Mouse (Mus musculus) CH12.LX (cell line): ENCODE results near the gene Ogfod2. TPM values are rescaled to one million over a fixed set of nuclear protein-coding genes. Genes with fewer than 3 reads are reported as not detected.

Experiments
- DNase-seq: peaks from one replicate; pipeline ENCODE4 v3.0.0-alpha.2; 2013; ENCODE audit errors: extremely low read depth
- H3K27ac ChIP-seq: 2 replicates; pipeline ENCODE4 v1.5.1; 2012; ENCODE audit warnings: low read depth, mild to moderate bottlenecking, control low read depth, moderate library complexity; ENCODE audit not compliant: insufficient read depth
- H3K27me3 ChIP-seq: replicated peaks from 2 replicates; pipeline ENCODE3; 2012; ENCODE audit warnings: inconsistent platforms
- H3K36me3 ChIP-seq, 2 experiments: replicated peaks in 1 of 2; 2 replicates each; pipeline versions ENCODE3 to v1.6.1; 2012; ENCODE audit warnings: inconsistent platforms in 1 of 2, low read length in 1 of 2, mild to moderate bottlenecking in 1 of 2, mixed read lengths in 1 of 2, moderate library complexity in 1 of 2; ENCODE audit not compliant: control insufficient read depth in 1 of 2, insufficient read depth in 1 of 2
- H3K4me1 ChIP-seq, 2 experiments: 2 replicates each; pipeline ENCODE4 v1.6.1; 2012; ENCODE audit warnings: inconsistent platforms in 1 of 2, moderate library complexity in 1 of 2; ENCODE audit not compliant: insufficient read depth in 2 of 2, control insufficient read depth in 1 of 2
- H3K4me2 ChIP-seq: 2 replicates; pipeline ENCODE4 v1.6.1; 2012; ENCODE audit warnings: low read depth, mild to moderate bottlenecking, control low read depth; ENCODE audit not compliant: poor library complexity, insufficient read depth, severe bottlenecking
- H3K4me3 ChIP-seq, 3 experiments: fragments of 150-350 bp in 1 of 3; sonication (generic) in 1 of 3; replicated peaks in 1 of 3; 2 replicates each; pipeline versions ENCODE3 to v1.5.1; 2011 to 2012; ENCODE audit warnings: low read depth in 2 of 3, low read length in 2 of 3, mild to moderate bottlenecking in 2 of 3, moderate library complexity in 2 of 3, control low read depth in 1 of 3, improper control_type of control experiment in 1 of 3, inconsistent platforms in 1 of 3, mixed read lengths in 1 of 3; ENCODE audit not compliant: poor library complexity in 1 of 3
- H3K79me2 ChIP-seq: replicated peaks from 2 replicates; pipeline ENCODE4 v1.6.1; 2012; ENCODE audit warnings: mild to moderate bottlenecking, moderate library complexity; ENCODE audit not compliant: control insufficient read depth, poor library complexity, insufficient read depth, severe bottlenecking; ENCODE audit errors: extremely low read depth
- H3K9ac ChIP-seq: 2 replicates; pipeline ENCODE4 v1.6.1; 2012; ENCODE audit warnings: low read depth, mild to moderate bottlenecking, control low read depth, moderate library complexity; ENCODE audit not compliant: insufficient read depth
- H3K9me3 ChIP-seq: replicated peaks from 2 replicates; pipeline ENCODE3; 2012; ENCODE audit warnings: low read length, inconsistent platforms, mixed read lengths
- CHD2 ChIP-seq: IDR thresholded peaks from 2 replicates; pipeline ENCODE4 v1.6.1; 2011; ENCODE audit warnings: low read length, improper control_type of control experiment
- CTCF ChIP-seq, 2 experiments: IDR thresholded peaks in 1 of 2; conservative IDR thresholded peaks in 1 of 2; 2 replicates each; pipeline ENCODE4 v1.5.1; 2011 to 2012; ENCODE audit warnings: low read depth in 2 of 2, low read length in 2 of 2, improper control_type of control experiment in 1 of 2, inconsistent platforms in 1 of 2, mild to moderate bottlenecking in 1 of 2, moderate library complexity in 1 of 2
- EP300 ChIP-seq: IDR thresholded peaks from 2 replicates; pipeline ENCODE4 v1.6.1; 2011; ENCODE audit warnings: low read length, improper control_type of control experiment
- GABPA ChIP-seq: IDR thresholded peaks from 2 replicates; pipeline ENCODE4 v1.6.1; 2012; ENCODE audit warnings: low read depth, low read length, improper control_type of control experiment, inconsistent platforms; ENCODE audit not compliant: insufficient replicate concordance
- IRF4 ChIP-seq: IDR thresholded peaks from 2 replicates; pipeline ENCODE4 v1.6.1; 2014; ENCODE audit warnings: low read depth, mild to moderate bottlenecking, inconsistent platforms, low read length, improper control_type of control experiment
- JUND ChIP-seq: conservative IDR thresholded peaks from 2 replicates; pipeline ENCODE4 v1.6.1; 2011; ENCODE audit warnings: low read depth, low read length, improper control_type of control experiment
- KAT2A ChIP-seq: IDR thresholded peaks from 2 replicates; pipeline ENCODE4 v1.6.1; 2012; ENCODE audit warnings: low read length, improper control_type of control experiment, inconsistent platforms; ENCODE audit not compliant: insufficient replicate concordance
- MAZ ChIP-seq: IDR thresholded peaks from 2 replicates; pipeline ENCODE4 v1.6.1; 2012; ENCODE audit warnings: low read depth, mild to moderate bottlenecking, inconsistent platforms, low read length, improper control_type of control experiment, moderate library complexity
- MEF2A ChIP-seq: IDR thresholded peaks from 2 replicates; pipeline ENCODE4 v1.6.1; 2014; ENCODE audit warnings: low read depth, mild to moderate bottlenecking, inconsistent platforms, low read length, improper control_type of control experiment, borderline replicate concordance
- MXI1 ChIP-seq: IDR thresholded peaks from 2 replicates; pipeline ENCODE4 v1.6.1; 2011; ENCODE audit warnings: mild to moderate bottlenecking, low read depth, low read length, improper control_type of control experiment
- NRF1 ChIP-seq: IDR thresholded peaks from 2 replicates; pipeline ENCODE4 v1.6.1; 2014; ENCODE audit warnings: low read depth, mild to moderate bottlenecking, inconsistent platforms, low read length, improper control_type of control experiment, moderate library complexity
- SIN3A ChIP-seq: IDR thresholded peaks from 2 replicates; pipeline ENCODE4 v1.6.1; 2012; ENCODE audit warnings: low read length, improper control_type of control experiment, inconsistent platforms
- SMC3 ChIP-seq: IDR thresholded peaks from 2 replicates; pipeline ENCODE4 v1.6.1; 2011; ENCODE audit warnings: low read depth, low read length, improper control_type of control experiment
- TCF12 ChIP-seq: IDR thresholded peaks from 2 replicates; pipeline ENCODE4 v1.6.1; 2014; ENCODE audit warnings: low read depth, mild to moderate bottlenecking, inconsistent platforms, low read length, improper control_type of control experiment
- UBTF ChIP-seq: IDR thresholded peaks from 2 replicates; pipeline ENCODE4 v1.6.1; 2012; ENCODE audit warnings: low read depth, mild to moderate bottlenecking, inconsistent platforms, low read length, improper control_type of control experiment, moderate library complexity
- USF1 ChIP-seq: IDR thresholded peaks from 2 replicates; pipeline ENCODE4 v1.6.1; 2014; ENCODE audit warnings: low read depth, mild to moderate bottlenecking, inconsistent platforms, low read length, improper control_type of control experiment
- USF2 ChIP-seq: conservative IDR thresholded peaks from 2 replicates; pipeline ENCODE4 v1.6.1; 2011; ENCODE audit warnings: low read depth, low read length, improper control_type of control experiment
- ZC3H11A ChIP-seq: IDR thresholded peaks from 2 replicates; pipeline ENCODE4 v1.6.1; 2012; ENCODE audit warnings: low read depth, mild to moderate bottlenecking, inconsistent platforms, low read length, improper control_type of control experiment
- ZKSCAN1 ChIP-seq: IDR thresholded peaks from 2 replicates; pipeline ENCODE4 v1.6.1; 2012; ENCODE audit warnings: low read depth, inconsistent platforms, low read length, improper control_type of control experiment, borderline replicate concordance
- ZMIZ1 ChIP-seq: IDR thresholded peaks from 2 replicates; pipeline ENCODE4 v1.6.1; 2012; ENCODE audit warnings: low read depth, mild to moderate bottlenecking, inconsistent platforms, low read length, improper control_type of control experiment
- dilution Hi-C: fragments of 300-500 bp; cut with MboI; formaldehyde crosslinking; loops from 2 replicates; pipeline ENCODE4 v1.14.3; 2020; ENCODE audit warnings: low sequenced_read_pairs; ENCODE audit not compliant: extremely low pct_unique_long_range_greater_than_20kb, extremely low pct_ligation_motif_present
- in situ Hi-C: fragments of 300-500 bp; cut with MboI; formaldehyde crosslinking; loops from 3 replicates; pipeline ENCODE4 v1.14.3; 2019; ENCODE audit warnings: low sequenced_read_pairs, low pct_ligation_motif_present, low pct_unique_long_range_greater_than_20kb, mixed read lengths
- polyA plus RNA-seq: library from polyadenylated mRNA; unstranded; fragments of >175 nt; gene quantifications from 2 replicates; pipeline ENCODE4 v1.2.1, GENCODE M21; 2012; ENCODE audit warnings: low read depth; ENCODE audit not compliant: insufficient read length
- total RNA-seq, 2 experiments: library from RNA; depleted of rRNA; stranded (reverse); fragments of 300-350 nt in 1 of 2; fragments of >200 nt in 1 of 2; gene quantifications; 2 replicates each; pipeline ENCODE4 v1.2.3; 2012 to 2014

The Ogfod2 gene
- total and polyA plus RNA-seq, 3 experiments, result 19.3 to 25.5 (median 24.0) TPM

DNA sequence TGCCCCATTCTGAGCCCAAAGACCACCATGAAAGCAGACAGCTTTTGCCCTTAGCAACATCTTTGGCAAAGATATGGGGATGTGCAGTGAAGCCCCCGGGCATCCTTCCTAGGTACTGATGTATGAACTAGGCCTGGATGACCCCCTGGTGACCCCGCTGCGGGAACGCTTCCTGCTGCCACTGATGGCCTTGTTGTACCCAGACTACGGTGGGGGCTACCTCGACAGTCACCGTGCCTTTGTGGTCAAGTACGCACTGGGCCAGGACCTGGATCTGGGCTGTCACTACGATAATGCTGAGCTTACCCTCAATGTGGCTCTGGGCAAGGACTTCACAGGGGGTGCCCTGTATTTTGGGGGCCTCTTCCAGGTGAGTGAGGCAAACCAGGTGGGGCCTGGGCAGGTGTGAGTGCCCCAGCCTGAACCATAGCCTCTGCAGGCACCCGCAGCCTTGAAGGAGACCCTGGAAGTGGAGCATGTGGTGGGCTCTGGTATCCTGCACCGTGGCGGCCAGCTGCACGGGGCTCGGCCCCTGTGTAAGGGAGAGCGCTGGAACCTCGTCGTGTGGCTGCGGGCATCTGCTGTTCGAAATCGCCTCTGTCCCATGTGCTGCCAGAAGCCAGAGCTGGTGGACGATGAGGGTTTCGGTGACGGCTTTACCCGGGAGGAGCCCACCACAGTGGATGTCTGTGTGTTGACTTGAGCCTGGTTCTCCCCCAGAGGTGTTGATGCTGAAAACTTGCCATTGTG lies 2.4 kb downstream of the Ogfod2 start:
- Histone ChIP-seq H3K4me2 (no peak overlapping the region), H3K36me3 (peaks cover 35 to 47% of the 10 kb centered on the region in 2 experiments), H3K27me3 (no peaks in the 10 kb centered on the region), H3K9ac (no peak overlapping the region), H3K4me1 (peaks cover 15 to 50% of the 10 kb centered on the region in 2 experiments), H3K9me3 (no peaks in the 10 kb centered on the region), H3K27ac (no peak overlapping the region), H3K4me3 (no peak overlapping the region), H3K79me2 (peaks cover 10% of the 10 kb centered on the region)
- TF ChIP-seq ZC3H11A (no peak), CHD2 (no peak), MAZ (no peak)
- no peak for DNase-seq
- in situ Hi-C loops (loop anchor here (5.0 kb wide), 1 partner anchor 38 kb away; no protein-coding TSS in a partner anchor), dilution Hi-C loops (no loop called here)

DNA sequence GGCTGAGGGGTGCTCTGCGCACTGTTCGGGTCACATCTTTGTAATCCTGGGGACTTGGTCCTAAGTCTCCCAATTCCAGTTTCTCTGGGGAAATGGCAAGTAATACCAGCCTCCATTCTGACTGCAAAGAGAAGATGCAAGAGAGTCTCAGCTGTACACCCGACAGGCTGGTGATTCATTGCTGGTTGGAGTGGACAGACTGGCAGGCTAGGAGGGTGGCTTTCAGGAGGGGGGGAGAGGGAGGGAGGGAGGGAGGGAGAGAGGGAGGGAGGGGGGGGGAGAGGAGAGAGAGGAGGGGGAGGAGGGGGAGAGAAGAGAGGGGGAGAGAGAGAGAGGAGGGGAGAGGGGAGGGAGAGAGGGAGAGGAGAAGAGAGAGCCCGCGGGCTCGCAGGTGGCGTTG lies 3.4 kb downstream of the Ogfod2 start:
- Histone ChIP-seq H3K9me3 (no peaks in the 10 kb centered on the region), H3K36me3 (peaks cover 41 to 57% of the 10 kb centered on the region in 2 experiments), H3K4me2 (0 out of 2 replicates have a peak overlapping the region, but pooled peaks have one; percentile 39), H3K27ac (no peak overlapping the region), H3K79me2 (peaks cover 10% of the 10 kb centered on the region), H3K4me1 (peaks cover 15 to 60% of the 10 kb centered on the region in 2 experiments), H3K4me3 (peak overlapping the region in 2 of 3 experiments; percentile 74 to 91), H3K27me3 (no peaks in the 10 kb centered on the region), H3K9ac (peak overlapping the region; percentile 70; the same call in 1 of the 2 replicates)
- TF ChIP-seq CTCF (conservative IDR thresholded peaks at IDR 0.05 in 1 of 2, IDR thresholded peaks at IDR 0.05 in 1 of 2; ENCODE audit: low read depth in 2 of 2, low read length in 2 of 2) (no peak), ZMIZ1 (no peak)
- no peak for DNase-seq
- dilution Hi-C loops, result no loop called here
- in situ Hi-C loops, result loop anchor here (5.0 kb wide), 1 partner anchor 37 kb away; no protein-coding TSS in a partner anchor

DNA sequence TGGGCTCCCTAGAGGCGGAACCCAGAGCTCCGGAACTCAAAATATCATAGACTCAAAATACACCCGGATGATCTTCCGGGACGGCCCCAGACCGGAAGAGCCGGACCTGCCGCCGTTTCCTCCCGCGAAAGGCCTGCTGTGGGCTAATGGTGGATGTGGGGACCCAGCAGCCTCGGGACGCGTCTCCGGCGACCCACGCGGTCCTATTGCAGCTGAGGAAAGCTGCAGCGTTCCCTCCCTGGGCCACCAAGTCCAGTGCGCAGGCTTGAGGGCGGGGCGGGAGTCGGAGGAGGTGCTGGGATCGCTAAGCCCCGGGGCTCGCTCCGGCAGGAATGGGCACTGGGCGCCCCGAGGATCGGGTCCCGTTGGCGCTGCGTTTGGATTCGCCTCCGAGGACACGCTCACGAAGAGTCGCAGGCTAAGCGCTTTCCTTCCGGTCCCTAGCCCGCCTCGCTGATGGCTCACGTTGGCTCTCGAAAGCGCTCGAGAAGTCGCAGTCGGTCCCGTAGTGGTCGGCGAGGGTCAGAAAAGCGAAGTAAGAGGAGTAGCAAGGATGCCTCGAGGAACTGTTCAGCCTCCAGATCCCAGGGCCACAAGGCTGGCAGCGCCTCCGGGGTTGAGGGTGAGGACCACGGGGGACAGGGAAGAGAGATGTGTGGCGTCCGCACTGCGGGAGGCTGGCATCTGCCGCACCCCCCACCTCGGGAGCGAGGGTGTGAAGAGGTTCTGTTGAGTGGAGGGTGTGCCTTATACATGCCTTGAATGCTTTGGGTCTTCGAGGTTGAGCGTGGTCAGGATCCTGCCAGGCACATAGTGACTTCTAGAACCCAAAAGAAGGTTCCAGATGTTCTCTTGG lies 4.1 kb downstream of the Ogfod2 start, which contains the start of gene Arl6ip4:
Gene Arl6ip4, plus strand, starts transcription at position 100 of the 856 bp plus-strand sequence.
- peaks cover 15 to 65% of the 10 kb centered on the region in 2 experiments for H3K4me1 ChIP-seq
- DNase-seq, result peak; percentile 66
- peak within 1 kb of the TSS; percentile 70 for H3K9ac ChIP-seq
- no peaks in the 10 kb centered on the region for H3K27me3 ChIP-seq
- H3K36me3 ChIP-seq, result peaks cover 48 to 64% of the 10 kb centered on the region in 2 experiments
- H3K27ac ChIP-seq, result 0 out of 2 replicates have a peak within 1 kb of the TSS, but pooled peaks have one; percentile 36
- in situ Hi-C loops (loop anchor here (5.0 kb wide), 1 partner anchor 36 kb away; no protein-coding TSS in a partner anchor), dilution Hi-C loops (no loop called here)
- H3K4me3 ChIP-seq, result peak within 1 kb of the TSS; percentile 74 to 91 (median 79)
- H3K4me2 ChIP-seq, result peak within 1 kb of the TSS; percentile 79
- H3K79me2 ChIP-seq, result peaks cover 10% of the 10 kb centered on the region
- no peaks in the 10 kb centered on the region for H3K9me3 ChIP-seq
- TF ChIP-seq EP300 (no peak), GABPA (no peak; the same call in 1 of the 2 replicates), JUND (no peak), USF1 (no peak), NRF1 (peak; percentile 56), MXI1 (peak; percentile 74), IRF4 (peak; percentile 66), SMC3 (no peak), UBTF (no peak), ZKSCAN1 (no peak), KAT2A (peak; percentile 77; the same call in 1 of the 2 replicates), TCF12 (peak; percentile 80), ZMIZ1 (0 out of 2 replicates have a peak, but pooled peaks have one; percentile 31), CHD2 (peak; percentile 70), CTCF (conservative IDR thresholded peaks at IDR 0.05 in 1 of 2, IDR thresholded peaks at IDR 0.05 in 1 of 2; ENCODE audit: low read depth in 2 of 2, low read length in 2 of 2) (no peak), SIN3A (0 out of 2 replicates have a peak, but pooled peaks have one; percentile 29), MEF2A (no peak; the same call in 1 of the 2 replicates), USF2 (no peak)
